Comparison of ENCODE assay signal across 31 mouse cellular contexts in genomic region chr12:68139831-68140230, GRCm38 (mm10).
"Had no signal": no experiment of that assay in that cellular context is flagged by ENCODE, and none has a peak within 500 bp of the region (broad histone marks: within the 10 kb centered on the region; RNA-seq: fewer than 3 reads in every experiment).

No protein-coding gene starts in this region.

- H3K36me3 ChIP-seq: limb, embryonic 10.5 days; limb, embryonic 12.5 days; limb, embryonic 13.5 days; limb, embryonic 15.5 days; liver, embryonic 12.5 days; liver, embryonic 13.5 days; liver, embryonic 15.5 days; lung, embryonic 15.5 days; midbrain, embryonic 10.5 days; midbrain, embryonic 12.5 days; midbrain, embryonic 13.5 days; midbrain, embryonic 15.5 days; neural tube, embryonic 12.5 days; neural tube, embryonic 13.5 days had no signal

- H3K27me3 ChIP-seq: limb, embryonic 12.5 days; limb, embryonic 13.5 days; limb, embryonic 15.5 days; liver, embryonic 12.5 days; liver, embryonic 13.5 days; liver, embryonic 15.5 days; lung, embryonic 15.5 days; megakaryocyte, embryonic 14.5 days; midbrain, embryonic 12.5 days; midbrain, embryonic 13.5 days; midbrain, embryonic 15.5 days; neural tube, embryonic 12.5 days; neural tube, embryonic 13.5 days had no signal

- ATAC-seq: liver, embryonic 12.5 days; liver, postnatal 0 days; lung, postnatal 0 days; midbrain, embryonic 13.5 days; midbrain, embryonic 15.5 days; midbrain, embryonic 16.5 days had no signal

- DNase-seq: left cerebral cortex, postnatal 4 days; liver; liver, embryonic 13.5 days; liver, postnatal 0 days; lung, adult 18-20 months; lung, adult 2 months; lung, embryonic 14.5 days; lung, postnatal 10 days; lung, postnatal 14 days; lung, postnatal 36 days; lung, postnatal 4 days; midbrain, embryonic 14.5 days had no signal

- H3K27ac ChIP-seq: limb, embryonic 10.5 days; limb, embryonic 12.5 days; limb, embryonic 13.5 days; limb, embryonic 15.5 days; liver, embryonic 12.5 days; liver, embryonic 13.5 days; liver, embryonic 14.5 days; liver, embryonic 15.5 days; lung, embryonic 15.5 days; macrophage; midbrain, embryonic 10.5 days; midbrain, embryonic 12.5 days; midbrain, embryonic 13.5 days; midbrain, embryonic 15.5 days; neural tube, embryonic 12.5 days; neural tube, embryonic 13.5 days had no signal

- H3K4me1 ChIP-seq: limb, embryonic 10.5 days; limb, embryonic 12.5 days; limb, embryonic 13.5 days; limb, embryonic 15.5 days; liver, embryonic 12.5 days; liver, embryonic 13.5 days; liver, embryonic 15.5 days; lung, embryonic 15.5 days; megakaryocyte, embryonic 14.5 days; midbrain, embryonic 10.5 days; midbrain, embryonic 12.5 days; midbrain, embryonic 13.5 days; midbrain, embryonic 15.5 days; neural tube, embryonic 12.5 days; neural tube, embryonic 13.5 days had no signal

- H3K4me3 ChIP-seq: limb, embryonic 10.5 days; limb, embryonic 12.5 days; limb, embryonic 13.5 days; limb, embryonic 15.5 days; liver, embryonic 12.5 days; liver, embryonic 13.5 days; liver, embryonic 15.5 days; lung, embryonic 15.5 days; megakaryocyte, embryonic 14.5 days; midbrain, embryonic 10.5 days; midbrain, embryonic 12.5 days; midbrain, embryonic 13.5 days; midbrain, embryonic 15.5 days; myocyte; neural tube, embryonic 12.5 days; neural tube, embryonic 13.5 days had no signal
